Mouse (Mus musculus) CH12.LX (cell line): ENCODE measurements around the gene Hba-a2. TPM values are rescaled to one million over a fixed set of nuclear protein-coding genes. Genes with fewer than 3 reads are reported as not detected.

ENCODE experiments used
- DNase-seq: peaks from one replicate; pipeline ENCODE4 v3.0.0-alpha.2; 2013; ENCODE audit errors: extremely low read depth
- H3K27ac ChIP-seq: 2 replicates; pipeline ENCODE4 v1.5.1; 2012; ENCODE audit warnings: low read depth, mild to moderate bottlenecking, control low read depth, moderate library complexity; ENCODE audit not compliant: insufficient read depth
- H3K27me3 ChIP-seq: replicated peaks from 2 replicates; pipeline ENCODE3; 2012; ENCODE audit warnings: inconsistent platforms
- H3K36me3 ChIP-seq, 2 experiments: replicated peaks in 1 of 2; 2 replicates each; pipeline versions ENCODE3 to v1.6.1; 2012; ENCODE audit warnings: inconsistent platforms in 1 of 2, low read length in 1 of 2, mild to moderate bottlenecking in 1 of 2, mixed read lengths in 1 of 2, moderate library complexity in 1 of 2; ENCODE audit not compliant: control insufficient read depth in 1 of 2, insufficient read depth in 1 of 2
- H3K4me1 ChIP-seq, 2 experiments: 2 replicates each; pipeline ENCODE4 v1.6.1; 2012; ENCODE audit warnings: inconsistent platforms in 1 of 2, moderate library complexity in 1 of 2; ENCODE audit not compliant: insufficient read depth in 2 of 2, control insufficient read depth in 1 of 2
- H3K4me2 ChIP-seq: 2 replicates; pipeline ENCODE4 v1.6.1; 2012; ENCODE audit warnings: low read depth, mild to moderate bottlenecking, control low read depth; ENCODE audit not compliant: poor library complexity, insufficient read depth, severe bottlenecking
- H3K4me3 ChIP-seq, 3 experiments: fragments of 150-350 bp in 1 of 3; sonication (generic) in 1 of 3; replicated peaks in 1 of 3; 2 replicates each; pipeline versions ENCODE3 to v1.5.1; 2011 to 2012; ENCODE audit warnings: low read depth in 2 of 3, low read length in 2 of 3, mild to moderate bottlenecking in 2 of 3, moderate library complexity in 2 of 3, control low read depth in 1 of 3, improper control_type of control experiment in 1 of 3, inconsistent platforms in 1 of 3, mixed read lengths in 1 of 3; ENCODE audit not compliant: poor library complexity in 1 of 3
- H3K79me2 ChIP-seq: replicated peaks from 2 replicates; pipeline ENCODE4 v1.6.1; 2012; ENCODE audit warnings: mild to moderate bottlenecking, moderate library complexity; ENCODE audit not compliant: control insufficient read depth, poor library complexity, insufficient read depth, severe bottlenecking; ENCODE audit errors: extremely low read depth
- H3K9ac ChIP-seq: 2 replicates; pipeline ENCODE4 v1.6.1; 2012; ENCODE audit warnings: low read depth, mild to moderate bottlenecking, control low read depth, moderate library complexity; ENCODE audit not compliant: insufficient read depth
- H3K9me3 ChIP-seq: replicated peaks from 2 replicates; pipeline ENCODE3; 2012; ENCODE audit warnings: low read length, inconsistent platforms, mixed read lengths
- SMC3 ChIP-seq: IDR thresholded peaks from 2 replicates; pipeline ENCODE4 v1.6.1; 2011; ENCODE audit warnings: low read depth, low read length, improper control_type of control experiment
- dilution Hi-C: fragments of 300-500 bp; cut with MboI; formaldehyde crosslinking; loops from 2 replicates; pipeline ENCODE4 v1.14.3; 2020; ENCODE audit warnings: low sequenced_read_pairs; ENCODE audit not compliant: extremely low pct_unique_long_range_greater_than_20kb, extremely low pct_ligation_motif_present
- in situ Hi-C: fragments of 300-500 bp; cut with MboI; formaldehyde crosslinking; loops from 3 replicates; pipeline ENCODE4 v1.14.3; 2019; ENCODE audit warnings: low sequenced_read_pairs, low pct_ligation_motif_present, low pct_unique_long_range_greater_than_20kb, mixed read lengths
- polyA plus RNA-seq: library from polyadenylated mRNA; unstranded; fragments of >175 nt; gene quantifications from 2 replicates; pipeline ENCODE4 v1.2.1, GENCODE M21; 2012; ENCODE audit warnings: low read depth; ENCODE audit not compliant: insufficient read length
- total RNA-seq, 2 experiments: library from RNA; depleted of rRNA; stranded (reverse); fragments of 300-350 nt in 1 of 2; fragments of >200 nt in 1 of 2; gene quantifications; 2 replicates each; pipeline ENCODE4 v1.2.3; 2012 to 2014

Gene Hba-a2
- total and polyA plus RNA-seq, 3 experiments: 2.9 to 10.3 (median 4.6) TPM

GRCm38 (mm10) chr11:32345504-32346297 lies 49.4 kb downstream of the Hba-a2 start:
- Histone ChIP-seq H3K4me1 (peaks cover 10 to 37% of the 10 kb centered on the region in 2 experiments), H3K9ac (no peak overlapping the region), H3K4me3 (no peak overlapping the region), H3K36me3 (peaks cover 0 to 5% of the 10 kb centered on the region in 2 experiments), H3K79me2 (no peaks in the 10 kb centered on the region), H3K27me3 (peaks cover 37% of the 10 kb centered on the region), H3K4me2 (no peak overlapping the region), H3K9me3 (peaks cover 4% of the 10 kb centered on the region), H3K27ac (no peak overlapping the region)
- in situ Hi-C loops: no loop called here
- dilution Hi-C loops: no loop called here
- TF ChIP-seq SMC3: no peak
- DNase-seq: no peak

Other genes starting within 250 kb of the Hba-a2 start
- 16.8 and 20.0 TPM in 2 replicates for gene Il9r, start 96.2 kb upstream of the Hba-a2 start, total RNA-seq (2012; rRNA removed)
- 51.6 and 52.1 TPM in 2 replicates for gene Il9r, start 96.2 kb upstream of the Hba-a2 start, total RNA-seq (2014; rRNA removed)
- gene Il9r, start 96.2 kb upstream of the Hba-a2 start, polyA plus RNA-seq: 45.3 and 47.5 TPM in 2 replicates
- gene Snrnp25, start 91.1 kb upstream of the Hba-a2 start, total RNA-seq (2012; rRNA removed): 113 and 123 TPM in 2 replicates
- gene Snrnp25, start 91.1 kb upstream of the Hba-a2 start, total RNA-seq (2014; rRNA removed): 162 and 208 TPM in 2 replicates
- 106 and 131 TPM in 2 replicates for gene Snrnp25, start 91.1 kb upstream of the Hba-a2 start, polyA plus RNA-seq
- 30.1 and 37.6 TPM in 2 replicates for gene Rhbdf1, start 74.2 kb upstream of the Hba-a2 start, total RNA-seq (2012; rRNA removed)
- 24.7 TPM in 2 replicates for gene Rhbdf1, start 74.2 kb upstream of the Hba-a2 start, total RNA-seq (2014; rRNA removed)
- gene Rhbdf1, start 74.2 kb upstream of the Hba-a2 start, polyA plus RNA-seq: 27.2 and 34.2 TPM in 2 replicates
- gene Mpg, start 70.0 kb upstream of the Hba-a2 start, total RNA-seq (2012; rRNA removed): 40.3 and 41.9 TPM in 2 replicates
- gene Mpg, start 70.0 kb upstream of the Hba-a2 start, total RNA-seq (2014; rRNA removed): 36.2 and 39.1 TPM in 2 replicates
- 39.6 and 41.5 TPM in 2 replicates for gene Mpg, start 70.0 kb upstream of the Hba-a2 start, polyA plus RNA-seq
- gene Nprl3, start 28.8 kb upstream of the Hba-a2 start, total RNA-seq (2012; rRNA removed): 51.7 and 58.7 TPM in 2 replicates
- gene Nprl3, start 28.8 kb upstream of the Hba-a2 start, total RNA-seq (2014; rRNA removed): 43.1 and 47.9 TPM in 2 replicates
- gene Nprl3, start 28.8 kb upstream of the Hba-a2 start, polyA plus RNA-seq: 66.8 and 79.8 TPM in 2 replicates
- gene Hba-x, start 20.1 kb upstream of the Hba-a2 start, total RNA-seq (2012; rRNA removed): not detected in 2 replicates
- gene Hba-x, start 20.1 kb upstream of the Hba-a2 start, total RNA-seq (2014; rRNA removed): not detected in 2 replicates
- not detected in 2 replicates for gene Hba-x, start 20.1 kb upstream of the Hba-a2 start, polyA plus RNA-seq
- 1.9 and 4.9 TPM in 2 replicates for gene Hba-a1, start 13.0 kb upstream of the Hba-a2 start, total RNA-seq (2012; rRNA removed)
- gene Hba-a1, start 13.0 kb upstream of the Hba-a2 start, total RNA-seq (2014; rRNA removed): 4.1 and 5.2 TPM in 2 replicates
- gene Hba-a1, start 13.0 kb upstream of the Hba-a2 start, polyA plus RNA-seq: 3.3 and 4.7 TPM in 2 replicates
- gene Hbq1b, start 9.5 kb upstream of the Hba-a2 start, total RNA-seq (2012; rRNA removed): not detected in 2 replicates
- gene Hbq1b, start 9.5 kb upstream of the Hba-a2 start, total RNA-seq (2014; rRNA removed): not detected in 2 replicates
- not detected in 2 replicates for gene Hbq1b, start 9.5 kb upstream of the Hba-a2 start, polyA plus RNA-seq
- not detected in 2 replicates for gene Hbq1a, start 3.6 kb downstream of the Hba-a2 start, total RNA-seq (2012; rRNA removed)
- not detected in 2 replicates for gene Hbq1a, start 3.6 kb downstream of the Hba-a2 start, total RNA-seq (2014; rRNA removed)
- gene Hbq1a, start 3.6 kb downstream of the Hba-a2 start, polyA plus RNA-seq: not detected in 2 replicates
- 5.3 and 6.7 TPM in 2 replicates for gene Sh3pxd2b, start 51.3 kb downstream of the Hba-a2 start, total RNA-seq (2012; rRNA removed)
- 1.7 and 2.4 TPM in 2 replicates for gene Sh3pxd2b, start 51.3 kb downstream of the Hba-a2 start, total RNA-seq (2014; rRNA removed)
- 11.3 and 13.2 TPM in 2 replicates for gene Sh3pxd2b, start 51.3 kb downstream of the Hba-a2 start, polyA plus RNA-seq
- gene Ubtd2, start 158.9 kb downstream of the Hba-a2 start, total RNA-seq (2012; rRNA removed): 10.3 and 13.4 TPM in 2 replicates
- gene Ubtd2, start 158.9 kb downstream of the Hba-a2 start, total RNA-seq (2014; rRNA removed): 17.8 and 21.4 TPM in 2 replicates
- 17.4 and 18.2 TPM in 2 replicates for gene Ubtd2, start 158.9 kb downstream of the Hba-a2 start, polyA plus RNA-seq
- gene Efcab9, start 235.6 kb downstream of the Hba-a2 start, total RNA-seq (2012; rRNA removed): 0.25 TPM in 1 of 2 replicates, not detected in the other
- not detected in 2 replicates for gene Efcab9, start 235.6 kb downstream of the Hba-a2 start, total RNA-seq (2014; rRNA removed)
- gene Efcab9, start 235.6 kb downstream of the Hba-a2 start, polyA plus RNA-seq: 1.1 and 1.5 TPM in 2 replicates
- 18.6 and 23.2 TPM in 2 replicates for gene Stk10, start 236.8 kb downstream of the Hba-a2 start, total RNA-seq (2012; rRNA removed)
- gene Stk10, start 236.8 kb downstream of the Hba-a2 start, total RNA-seq (2014; rRNA removed): 19.2 and 20.0 TPM in 2 replicates
- 37.4 and 40.3 TPM in 2 replicates for gene Stk10, start 236.8 kb downstream of the Hba-a2 start, polyA plus RNA-seq